Mouse (Mus musculus): ENCODE measurements around the gene Gm28308.

Gene Gm28308

GRCm38 (mm10) chr6:52152226-52153193 lies 60.6 kb downstream of the Gm28308 start:
- no peak for DNase-seq (ENCODE audit: low spot score)

- no peak for DNase-seq (ENCODE audit: low spot score)
Observed at GRCm38 (mm10) chr6:52151571-52151970, 61.6 kb downstream of the Gm28308 start.

GRCm38 (mm10) chr6:52150401-52150966 lies 62.7 kb downstream of the Gm28308 start:
- no peak for DNase-seq (ENCODE audit: low spot score)

GRCm38 (mm10) chr6:52139115-52139514 lies 74.0 kb downstream of the Gm28308 start:
- no peak for DNase-seq (ENCODE audit: low spot score)

GRCm38 (mm10) chr6:52138576-52138975 lies 74.6 kb downstream of the Gm28308 start:
- DNase-seq (ENCODE audit: low spot score) = no peak

- DNase-seq (ENCODE audit: low spot score) = no peak
Observed at GRCm38 (mm10) chr6:52137841-52138535, 75.2 kb downstream of the Gm28308 start.

GRCm38 (mm10) chr6:52123673-52124072 lies 89.5 kb downstream of the Gm28308 start:
- no peak for DNase-seq (ENCODE audit: low spot score)

GRCm38 (mm10) chr6:52121173-52121572 lies 92.0 kb downstream of the Gm28308 start:
- DNase-seq (ENCODE audit: low spot score) = no peak

- no peak for DNase-seq (ENCODE audit: low spot score)
Observed at GRCm38 (mm10) chr6:52118903-52119635, 94.1 kb downstream of the Gm28308 start.

- no peak for DNase-seq (ENCODE audit: low spot score)
Observed at GRCm38 (mm10) chr6:52115899-52116298, 97.2 kb downstream of the Gm28308 start.

All from ovary, postnatal 10 days (tissue).